Comparison of ENCODE assay signal across 21 mouse cellular contexts in genomic region chr8:123746488-123746887, GRCm38 (mm10). TPM values are rescaled to one million over a fixed set of nuclear protein-coding genes. Genes with fewer than 3 reads are reported as not detected.
DNase-seq lines count a peak whose midpoint lies in the region; ATAC-seq and TF ChIP-seq lines count a peak whose summit lies in the region.
"Had no signal": no experiment of that assay in that cellular context is flagged by ENCODE, and none has a peak within 500 bp of the region (broad histone marks: within the 10 kb centered on the region; RNA-seq: fewer than 3 reads in every experiment).

No protein-coding gene starts in this region.

- no peak for TF ChIP-seq CTCF in stomach, postnatal 0 days (IDR thresholded peaks at IDR 0.05; ENCODE audit: low read depth)

- no peaks in the 10 kb centered on the region for H3K36me3 ChIP-seq in intestine, embryonic 16.5 days (ENCODE audit: control insufficient read depth, insufficient read depth, low read length)
- H3K36me3 ChIP-seq in intestine, embryonic 15.5 days = no peaks in the 10 kb centered on the region
- no peaks in the 10 kb centered on the region for H3K36me3 ChIP-seq in stomach, postnatal 0 days (ENCODE audit: control insufficient read depth, insufficient read depth, low read length)
- H3K36me3 ChIP-seq: embryonic facial prominence, embryonic 12.5 days; embryonic facial prominence, embryonic 15.5 days; forebrain, embryonic 12.5 days; forebrain, embryonic 15.5 days; hindbrain, embryonic 12.5 days; hindbrain, embryonic 15.5 days had no signal

- H3K9me3 ChIP-seq in intestine, embryonic 16.5 days (ENCODE audit: control insufficient read depth, low read length) = no peaks in the 10 kb centered on the region
- no peaks in the 10 kb centered on the region for H3K9me3 ChIP-seq in intestine, embryonic 15.5 days
- H3K9me3 ChIP-seq in stomach, postnatal 0 days (ENCODE audit: control insufficient read depth, low read length) = no peaks in the 10 kb centered on the region
- H3K9me3 ChIP-seq: embryonic facial prominence, embryonic 12.5 days; embryonic facial prominence, embryonic 15.5 days; forebrain, embryonic 12.5 days; forebrain, embryonic 15.5 days; hindbrain, embryonic 12.5 days; hindbrain, embryonic 15.5 days had no signal

- DNase-seq in ZHBTc4 (ENCODE audit: low read depth, low spot score) = peak; percentile 49
- DNase-seq in stomach, postnatal 0 days (ENCODE audit: low spot score) = no peak
- no peak for DNase-seq in urinary bladder, adult 18-20 months (ENCODE audit: low spot score in 2 of 2)
- DNase-seq in cerebellum, postnatal 4 days (ENCODE audit: low spot score in 2 of 2) = no peak
- DNase-seq: adrenal gland, adult 8-10 months; adrenal gland, postnatal 25 days; cerebellum, adult 18-20 months; cerebellum, adult 9-10 months; cerebellum, postnatal 14 days; gastrocnemius, postnatal 14 days; heart, adult 11 months; kidney, adult 18-20 months had no signal

- TF ChIP-seq EP300 in stomach, postnatal 0 days (optimal IDR thresholded peaks at IDR 0.05) = no peak

- H3K4me1 ChIP-seq in intestine, embryonic 16.5 days (ENCODE audit: control insufficient read depth, insufficient read depth, low read length) = peaks cover 3% of the 10 kb centered on the region; the same call in 1 of the 2 replicates
- H3K4me1 ChIP-seq in intestine, embryonic 15.5 days (replicated peaks) = 0 out of 2 replicates have a peak, but pooled peaks cover 2% of the 10 kb centered on the region
- H3K4me1 ChIP-seq in stomach, postnatal 0 days (replicated peaks; ENCODE audit: control insufficient read depth, insufficient read depth) = 0 out of 2 replicates have a peak, but pooled peaks cover 4% of the 10 kb centered on the region
- H3K4me1 ChIP-seq: forebrain, embryonic 15.5 days had no signal

- no peak overlapping the region for H3K27ac ChIP-seq in intestine, embryonic 16.5 days (ENCODE audit: low read length)
- no peak overlapping the region for H3K27ac ChIP-seq in intestine, embryonic 15.5 days
- H3K27ac ChIP-seq in stomach, postnatal 0 days (replicated peaks) = no peak overlapping the region
- H3K27ac ChIP-seq: embryonic facial prominence, embryonic 12.5 days; forebrain, embryonic 12.5 days; forebrain, embryonic 15.5 days; hindbrain, embryonic 12.5 days; hindbrain, embryonic 15.5 days had no signal

- 85% methylated on average over 4 of the region's 4 CpGs for WGBS in intestine, embryonic 16.5 days
- 89% methylated on average over 4 of the region's 4 CpGs for WGBS in intestine, embryonic 15.5 days
- WGBS in stomach, postnatal 0 days = 89% methylated on average over 4 of the region's 4 CpGs

- no peak overlapping the region for H3K4me2 ChIP-seq in intestine, embryonic 16.5 days (ENCODE audit: low read depth, low read length)
- no peak overlapping the region for H3K4me2 ChIP-seq in intestine, embryonic 15.5 days (replicated peaks)
- H3K4me2 ChIP-seq in stomach, postnatal 0 days (replicated peaks; ENCODE audit: low read depth) = no peak overlapping the region
- H3K4me2 ChIP-seq: embryonic facial prominence, embryonic 12.5 days; embryonic facial prominence, embryonic 15.5 days; forebrain, embryonic 12.5 days; forebrain, embryonic 15.5 days; heart, embryonic 11.5 days; hindbrain, embryonic 12.5 days; hindbrain, embryonic 15.5 days had no signal

- H3K27me3 ChIP-seq in intestine, embryonic 16.5 days (replicated peaks; ENCODE audit: control insufficient read depth, insufficient read depth, low read length) = no peaks in the 10 kb centered on the region
- no peaks in the 10 kb centered on the region for H3K27me3 ChIP-seq in intestine, embryonic 15.5 days (replicated peaks)
- H3K27me3 ChIP-seq in stomach, postnatal 0 days (ENCODE audit: control insufficient read depth, insufficient read depth, low read length) = no peaks in the 10 kb centered on the region
- H3K27me3 ChIP-seq: embryonic facial prominence, embryonic 12.5 days; embryonic facial prominence, embryonic 15.5 days; forebrain, embryonic 12.5 days; forebrain, embryonic 15.5 days; hindbrain, embryonic 12.5 days; hindbrain, embryonic 15.5 days had no signal

- no peak overlapping the region for H3K4me3 ChIP-seq in intestine, embryonic 16.5 days (ENCODE audit: low read length)
- H3K4me3 ChIP-seq in intestine, embryonic 15.5 days (replicated peaks) = no peak overlapping the region
- no peak overlapping the region for H3K4me3 ChIP-seq in stomach, postnatal 0 days (ENCODE audit: low read depth, low read length)
- H3K4me3 ChIP-seq: embryonic facial prominence, embryonic 12.5 days; embryonic facial prominence, embryonic 15.5 days; forebrain, embryonic 12.5 days; forebrain, embryonic 15.5 days; hindbrain, embryonic 12.5 days; hindbrain, embryonic 15.5 days had no signal

- no peak overlapping the region for H3K9ac ChIP-seq in intestine, embryonic 16.5 days (ENCODE audit: low read depth, low read length)
- H3K9ac ChIP-seq in intestine, embryonic 15.5 days = no peak overlapping the region
- H3K9ac ChIP-seq in stomach, postnatal 0 days (ENCODE audit: low read length) = no peak overlapping the region
- H3K9ac ChIP-seq: embryonic facial prominence, embryonic 12.5 days; embryonic facial prominence, embryonic 15.5 days; forebrain, embryonic 12.5 days; forebrain, embryonic 15.5 days; hindbrain, embryonic 12.5 days; hindbrain, embryonic 15.5 days had no signal

- 0 out of 2 replicates have a peak, but pooled peaks have one; percentile 63 for ATAC-seq in intestine, embryonic 16.5 days
- ATAC-seq in intestine, embryonic 15.5 days = no peak
- ATAC-seq in stomach, postnatal 0 days (ENCODE audit: low FRiP score, low TSS enrichment) = peak; percentile 71; the same call in 1 of the 2 replicates
- ATAC-seq: forebrain, embryonic 15.5 days had no signal

RNA-seq across cellular contexts. Expression of gene Rab4a, which starts 59.3 kb away (rescaled TPM):
- polyA plus RNA-seq in intestine, embryonic 16.5 days (2015; fragmentation: Nextera tagmentation; extraction: Ambion mirVana) = 66.9 and 71.9 TPM in 2 replicates
- polyA plus RNA-seq in intestine, embryonic 15.5 days (2015; fragmentation: Nextera tagmentation; extraction: Ambion mirVana) = 53.1 and 54.8 TPM in 2 replicates
- polyA plus RNA-seq in stomach, postnatal 0 days (2015; fragmentation: Nextera tagmentation; extraction: Ambion mirVana) = 25.8 and 27.0 TPM in 2 replicates
